Mouse (Mus musculus) midbrain, embryonic 14.5 days (tissue): ENCODE data around the gene Pf4. TPM values are rescaled to one million over a fixed set of nuclear protein-coding genes. Genes with fewer than 3 reads are reported as not detected.

ENCODE experiments used
- ATAC-seq: fragments of 200-750 bp; cut with Nextera tagmentation; 2 replicates; pipeline ENCODE4 v1.8.0; 2017; ENCODE audit warnings: moderate number of reproducible peaks, moderate library complexity; ENCODE audit not compliant: low FRiP score, low TSS enrichment
- DNase-seq: peaks from one replicate; pipeline ENCODE4 v3.0.0-alpha.2; 2015
- H3K27ac ChIP-seq: fragments of 300-500 bp; sonication (generic); replicated peaks from 2 replicates; pipeline ENCODE4 v1.5.1; 2014; ENCODE audit warnings: mild to moderate bottlenecking, low read depth, low read length, moderate library complexity
- H3K27me3 ChIP-seq: fragments of 300-500 bp; sonication (generic); 2 replicates; pipeline ENCODE4 v1.6.1; 2014; ENCODE audit warnings: low read length, control low read depth, mixed read lengths; ENCODE audit not compliant: control insufficient read depth, insufficient read depth
- H3K36me3 ChIP-seq: fragments of 300-500 bp; sonication (generic); 2 replicates; pipeline ENCODE4 v1.6.1; 2014; ENCODE audit warnings: low read length, control low read depth; ENCODE audit not compliant: control insufficient read depth, insufficient read depth
- H3K4me1 ChIP-seq: fragments of 300-500 bp; sonication (generic); 2 replicates; pipeline ENCODE4 v1.6.1; 2014; ENCODE audit warnings: mild to moderate bottlenecking, antibody characterized with exemption, low read length, control low read depth; ENCODE audit not compliant: control insufficient read depth, insufficient read depth
- H3K4me2 ChIP-seq: fragments of 300-500 bp; sonication (generic); 2 replicates; pipeline ENCODE4 v1.6.1; 2014; ENCODE audit warnings: mild to moderate bottlenecking, low read length, moderate library complexity
- H3K4me3 ChIP-seq: fragments of 300-500 bp; sonication (generic); replicated peaks from 2 replicates; pipeline ENCODE4 v1.5.1; 2014; ENCODE audit warnings: low read depth, low read length
- H3K9ac ChIP-seq: fragments of 300-500 bp; sonication (generic); replicated peaks from 2 replicates; pipeline ENCODE4 v1.6.1; 2014; ENCODE audit warnings: mild to moderate bottlenecking, low read length, moderate library complexity
- H3K9me3 ChIP-seq: fragments of 300-500 bp; sonication (generic); 2 replicates; pipeline ENCODE4 v1.6.1; 2016; ENCODE audit warnings: low read length, control low read depth, mixed read lengths; ENCODE audit not compliant: control insufficient read depth
- WGBS: fragments of 180-500 bp; shearing (Covaris S2); extraction: QIAGEN DNeasy Blood & Tissue Kit; methylation state at CpG from one replicate; pipeline ENCODE4 v1.1.7; 2014; 5-methylcytosine and 5-hydroxymethylcytosine counted together
- polyA plus RNA-seq: library from polyadenylated mRNA; unstranded; fragments of >200 nt; fragmentation: Nextera tagmentation; extraction: Ambion mirVana; gene quantifications from 2 replicates; pipeline ENCODE4 v1.2.1, GENCODE M21; 2014

Pf4 gene
- polyA plus RNA-seq, 1 experiment from 2014 or later = 40.6 TPM

DNA sequence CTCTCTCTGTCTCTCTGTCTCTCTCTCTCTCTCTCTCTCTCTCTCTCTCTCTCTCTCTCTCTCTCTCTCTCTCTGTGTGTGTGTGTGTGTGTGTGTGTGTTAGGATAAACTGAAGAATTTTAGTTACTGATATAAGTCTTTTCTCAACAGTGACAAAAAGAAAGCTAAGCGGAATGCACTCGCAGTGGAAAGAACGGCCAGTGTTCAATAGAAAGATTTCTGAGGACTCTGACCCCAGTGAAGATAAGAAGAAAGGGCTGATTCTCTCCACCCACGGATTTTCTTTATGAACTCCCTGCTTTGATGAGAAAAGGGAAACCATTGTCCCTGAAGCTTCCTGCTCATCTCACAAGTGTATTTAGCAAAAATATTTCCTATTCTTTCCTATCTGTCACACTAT, 11.9 kb upstream of the Pf4 start:
- Histone ChIP-seq H3K36me3 (no peaks in the 10 kb centered on the region), H3K4me3 (no peak overlapping the region), H3K27ac (no peak overlapping the region), H3K4me1 (0 out of 2 replicates have a peak, but pooled peaks cover 3% of the 10 kb centered on the region), H3K9ac (no peak overlapping the region), H3K27me3 (0 out of 2 replicates have a peak, but pooled peaks cover 3% of the 10 kb centered on the region), H3K4me2 (no peak overlapping the region), H3K9me3 (no peaks in the 10 kb centered on the region)
- DNase-seq = no peak
- 38% methylated on average over 4 of the region's 4 CpGs for WGBS
- ATAC-seq = no peak

DNA sequence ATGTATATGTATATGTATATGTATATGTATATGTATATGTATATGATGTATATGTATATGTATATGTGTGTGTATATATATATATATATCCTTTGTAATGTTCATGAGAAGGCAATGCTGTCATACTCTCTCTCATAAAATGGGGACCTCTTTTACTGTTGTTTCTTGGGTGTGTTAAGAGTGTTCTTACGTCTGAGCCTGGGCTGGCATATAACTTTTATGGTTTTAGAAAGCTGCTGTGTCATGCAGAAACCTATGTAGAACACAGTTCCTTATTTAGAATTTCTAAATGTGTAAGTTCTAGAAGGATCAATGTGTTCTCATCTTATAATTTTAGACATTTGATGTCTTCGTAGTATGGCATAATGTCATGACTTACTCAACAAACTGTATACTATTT, 11.4 kb upstream of the Pf4 start:
- ATAC-seq (no peak), DNase-seq (no peak)
- no peaks in the 10 kb centered on the region for H3K36me3 ChIP-seq
- 0 out of 2 replicates have a peak, but pooled peaks cover 3% of the 10 kb centered on the region for H3K4me1 ChIP-seq
- no peak overlapping the region for H3K4me3 ChIP-seq
- 96% methylated on average over 2 of the region's 2 CpGs for WGBS
- H3K9me3 ChIP-seq = no peaks in the 10 kb centered on the region
- 0 out of 2 replicates have a peak, but pooled peaks cover 3% of the 10 kb centered on the region for H3K27me3 ChIP-seq
- no peak overlapping the region for H3K9ac ChIP-seq
- no peak overlapping the region for H3K27ac ChIP-seq
- H3K4me2 ChIP-seq = no peak overlapping the region

- Histone ChIP-seq H3K4me1 (0 out of 2 replicates have a peak, but pooled peaks cover 3% of the 10 kb centered on the region), H3K27me3 (0 out of 2 replicates have a peak, but pooled peaks cover 3% of the 10 kb centered on the region), H3K9me3 (no peaks in the 10 kb centered on the region), H3K4me3 (no peak overlapping the region), H3K27ac (no peak overlapping the region), H3K36me3 (no peaks in the 10 kb centered on the region), H3K4me2 (no peak overlapping the region), H3K9ac (no peak overlapping the region)
- DNase-seq (no peak), ATAC-seq (no peak)
- 90% methylated on average over 3 of the region's 3 CpGs for WGBS
Observed at GRCm38 (mm10) chr5:90761834-90762233, 10.4 kb upstream of the Pf4 start.

GRCm38 (mm10) chr5:90763912-90764665, 8.1 kb upstream of the Pf4 start:
- Histone ChIP-seq H3K9ac (no peak overlapping the region), H3K27ac (no peak overlapping the region), H3K4me1 (0 out of 2 replicates have a peak, but pooled peaks cover 2% of the 10 kb centered on the region), H3K4me2 (no peak overlapping the region), H3K36me3 (no peaks in the 10 kb centered on the region), H3K9me3 (no peaks in the 10 kb centered on the region), H3K27me3 (no peaks in the 10 kb centered on the region), H3K4me3 (no peak overlapping the region)
- no peak for DNase-seq
- no peak for ATAC-seq
- WGBS = 84% methylated on average over 12 of the region's 12 CpGs

DNA sequence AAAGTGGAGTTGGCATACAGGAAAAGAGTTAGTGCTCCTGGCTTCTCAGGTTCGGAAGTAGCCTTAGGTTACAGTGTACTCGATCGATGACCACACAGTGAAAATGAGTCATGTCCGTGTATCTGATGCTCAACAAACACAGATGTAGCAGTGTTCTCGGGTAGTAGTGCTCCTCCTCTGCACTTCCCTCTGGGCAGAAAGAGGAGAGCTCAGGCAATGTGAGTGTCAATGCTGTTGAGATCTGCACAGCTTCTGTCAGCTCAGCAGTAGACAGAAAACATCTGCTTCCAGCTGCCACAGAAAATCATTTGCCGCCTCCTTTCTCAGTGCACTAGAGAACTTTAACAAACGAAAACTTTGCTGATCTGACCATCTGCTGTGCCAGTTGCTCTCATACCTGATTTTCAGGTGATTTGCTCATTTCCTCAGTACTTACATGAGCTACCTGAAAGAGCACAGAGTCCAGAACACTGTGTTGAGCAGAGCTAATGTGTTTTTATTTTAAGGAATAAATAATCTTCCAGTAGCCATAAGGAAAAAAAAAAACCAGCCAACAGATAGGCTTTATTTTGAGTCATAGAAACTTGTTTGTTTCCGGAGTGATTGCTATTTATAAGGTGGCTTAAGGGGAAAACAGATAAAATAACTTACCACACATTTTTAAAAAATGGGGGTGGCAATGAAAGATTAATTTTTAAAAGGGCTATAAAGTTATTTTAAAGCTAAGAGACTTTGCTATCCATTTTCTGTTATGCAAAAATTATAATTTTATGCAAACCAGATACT, 6.2 kb upstream of the Pf4 start:
- Histone ChIP-seq H3K4me2 (no peak overlapping the region), H3K4me3 (no peak overlapping the region), H3K36me3 (no peaks in the 10 kb centered on the region), H3K9ac (no peak overlapping the region), H3K4me1 (no peaks in the 10 kb centered on the region), H3K27ac (no peak overlapping the region), H3K27me3 (no peaks in the 10 kb centered on the region), H3K9me3 (no peaks in the 10 kb centered on the region)
- WGBS = 85% methylated on average over 8 of the region's 8 CpGs
- DNase-seq = no peak
- ATAC-seq = no peak

GRCm38 (mm10) chr5:90768218-90768617, 4.0 kb upstream of the Pf4 start, which contains the start of gene Ppbp:
Gene Ppbp (plus strand): TSS chr5:90768518.
- Histone ChIP-seq H3K9ac (no peak within 1 kb of the TSS), H3K4me2 (no peak within 1 kb of the TSS), H3K27ac (no peak within 1 kb of the TSS), H3K36me3 (no peaks in the 10 kb centered on the region), H3K9me3 (no peaks in the 10 kb centered on the region), H3K27me3 (no peaks in the 10 kb centered on the region), H3K4me1 (no peaks in the 10 kb centered on the region), H3K4me3 (no peak within 1 kb of the TSS)
- WGBS = 71% methylated on average over 3 of the region's 3 CpGs
- DNase-seq = no peak
- ATAC-seq = no peak

DNA sequence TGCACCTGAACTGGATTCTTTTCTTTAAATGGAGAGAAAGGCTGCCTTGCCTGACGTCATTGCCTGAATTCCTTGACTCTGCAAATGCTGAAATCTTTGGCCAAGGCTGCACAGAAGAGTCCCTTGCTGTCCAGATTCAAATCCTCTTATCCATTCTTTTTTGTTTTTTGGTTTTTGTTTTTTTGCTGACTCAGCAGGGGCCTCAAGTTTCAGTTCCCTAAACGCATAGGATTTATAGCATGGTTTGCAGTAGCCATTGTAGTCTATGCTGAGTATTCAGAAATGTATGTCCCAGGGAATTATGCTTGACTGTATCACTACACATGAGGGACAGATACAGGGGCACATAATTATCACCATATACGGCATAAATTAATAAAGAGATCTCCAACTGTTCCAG, 866 bp upstream of the Pf4 start:
- no peaks in the 10 kb centered on the region for H3K36me3 ChIP-seq
- ATAC-seq (no peak), DNase-seq (no peak)
- H3K4me3 ChIP-seq = no peak overlapping the region
- no peak overlapping the region for H3K9ac ChIP-seq
- no peaks in the 10 kb centered on the region for H3K4me1 ChIP-seq
- no peaks in the 10 kb centered on the region for H3K27me3 ChIP-seq
- no peaks in the 10 kb centered on the region for H3K9me3 ChIP-seq
- no peak overlapping the region for H3K4me2 ChIP-seq
- H3K27ac ChIP-seq = no peak overlapping the region
- WGBS = 60% methylated on average over 3 of the region's 3 CpGs

DNA sequence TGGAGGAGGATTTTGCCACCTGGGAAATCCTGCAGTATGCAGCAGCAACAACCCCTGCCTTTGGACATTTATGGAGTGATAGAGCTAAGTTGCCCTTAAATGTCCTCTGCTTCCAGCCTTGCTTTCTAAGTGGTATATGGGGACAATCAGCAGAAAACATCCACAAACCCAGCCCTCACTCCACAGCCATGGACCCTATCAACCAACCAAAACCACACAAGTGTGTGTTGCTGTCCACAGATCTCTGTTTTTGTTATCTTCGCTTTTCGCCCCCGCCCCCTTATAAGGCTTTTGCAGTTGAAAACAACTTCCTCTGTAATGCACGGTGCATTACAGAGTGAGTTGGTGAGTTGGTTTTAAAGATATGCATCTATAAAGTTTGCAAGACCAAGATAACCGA, 3.3 kb downstream of the Pf4 start:
- Histone ChIP-seq H3K27me3 (no peaks in the 10 kb centered on the region), H3K27ac (no peak overlapping the region), H3K4me3 (no peak overlapping the region), H3K36me3 (no peaks in the 10 kb centered on the region), H3K9ac (no peak overlapping the region), H3K9me3 (no peaks in the 10 kb centered on the region), H3K4me2 (no peak overlapping the region), H3K4me1 (no peaks in the 10 kb centered on the region)
- 96% methylated on average over 5 of the region's 5 CpGs for WGBS
- ATAC-seq = no peak
- DNase-seq = no peak
